Mouse (Mus musculus): ENCODE results near the gene Adat1.

- TF ChIP-seq CTCF (IDR thresholded peaks at IDR 0.05; ENCODE audit: low read depth): no peak
- no peak for TF ChIP-seq EP300 (IDR thresholded peaks at IDR 0.05; ENCODE audit: low read depth)
Observed at GRCm38 (mm10) chr8:112030663-112031062, 38.6 kb upstream of the Adat1 start.
